10 mouse cellular contexts compared by ENCODE assay signal in genomic region chr2:169515350-169515749, GRCm38 (mm10).
DNase-seq lines count a peak whose midpoint lies in the region; ATAC-seq and TF ChIP-seq lines count a peak whose summit lies in the region.
"Had no signal": no experiment of that assay in that cellular context is flagged by ENCODE, and none has a peak within 500 bp of the region (broad histone marks: within the 10 kb centered on the region; RNA-seq: fewer than 3 reads in every experiment).

No protein-coding gene starts in this region.

- 56% methylated on average over 11 of the region's 11 CpGs for WGBS in kidney, adult 2 months
- WGBS in intestine, postnatal 0 days = 69% methylated on average over 11 of the region's 11 CpGs

- no peak for TF ChIP-seq POLR2A in kidney, adult 2 months (IDR thresholded peaks at IDR 0.05; ENCODE audit: low read depth, low read length)

- H3K4me3 ChIP-seq in kidney, adult 2 months (ENCODE audit: insufficient read depth, low read depth, low read length) = no peak overlapping the region
- H3K4me3 ChIP-seq in intestine, postnatal 0 days (ENCODE audit: low read depth, low read length) = no peak overlapping the region
- H3K4me3 ChIP-seq: embryonic facial prominence, embryonic 15.5 days had no signal

- no peak for TF ChIP-seq CTCF in kidney, adult 2 months (conservative IDR thresholded peaks at IDR 0.05; ENCODE audit: insufficient read depth, insufficient read length, low read depth, low read length)
- no peak for TF ChIP-seq CTCF in intestine, postnatal 0 days (IDR thresholded peaks at IDR 0.05; ENCODE audit: low read depth)

- peak; percentile 27 for DNase-seq in kidney, adult 2 months
- DNase-seq in kidney, adult 11 months = no peak
- DNase-seq in kidney, postnatal 4 days = peak; percentile 26 to 35
- peak; percentile 52 for DNase-seq in thymus, postnatal 0 days (ENCODE audit: low spot score)
- no peak for DNase-seq in layer of hippocampus, postnatal 25 days (ENCODE audit: extremely low spot score in 1 of 2, low spot score in 1 of 2)
- DNase-seq: gastrocnemius, postnatal 10 days had no signal

- no peaks in the 10 kb centered on the region for H3K27me3 ChIP-seq in kidney, adult 2 months (replicated peaks; ENCODE audit: control insufficient read depth, insufficient read depth, low read length)
- no peaks in the 10 kb centered on the region for H3K27me3 ChIP-seq in intestine, postnatal 0 days (replicated peaks; ENCODE audit: control insufficient read depth, insufficient read depth, low read length)
- H3K27me3 ChIP-seq: embryonic facial prominence, embryonic 15.5 days had no signal

- peak; percentile 64 for ATAC-seq in activated CD4-positive, CD25-positive, alpha-beta regulatory T cell, adult 4 months
- no peak for ATAC-seq in intestine, postnatal 0 days

- H3K4me1 ChIP-seq in kidney, adult 2 months (ENCODE audit: control insufficient read depth, insufficient read depth, low read length) = no peaks in the 10 kb centered on the region
- no peaks in the 10 kb centered on the region for H3K4me1 ChIP-seq in intestine, postnatal 0 days (replicated peaks; ENCODE audit: control insufficient read depth, insufficient read depth, low read length)
- H3K4me1 ChIP-seq: embryonic facial prominence, embryonic 15.5 days had no signal

- no peaks in the 10 kb centered on the region for H3K36me3 ChIP-seq in kidney, adult 2 months (ENCODE audit: control insufficient read depth, insufficient read depth, low read length)
- no peaks in the 10 kb centered on the region for H3K36me3 ChIP-seq in intestine, postnatal 0 days (ENCODE audit: control insufficient read depth, insufficient read depth)
- H3K36me3 ChIP-seq: embryonic facial prominence, embryonic 15.5 days had no signal

- no peak overlapping the region for H3K27ac ChIP-seq in kidney, adult 2 months (ENCODE audit: insufficient read depth, low read depth, low read length)
- H3K27ac ChIP-seq in intestine, postnatal 0 days (ENCODE audit: low read depth, low read length) = no peak overlapping the region
- H3K27ac ChIP-seq: embryonic facial prominence, embryonic 15.5 days; macrophage had no signal

- H3K9me3 ChIP-seq in intestine, postnatal 0 days (ENCODE audit: control insufficient read depth) = no peaks in the 10 kb centered on the region
- H3K9me3 ChIP-seq: embryonic facial prominence, embryonic 15.5 days had no signal

- no peak overlapping the region; the same call in 1 of the 2 replicates for H3K4me2 ChIP-seq in intestine, postnatal 0 days (replicated peaks; ENCODE audit: low read depth)
- H3K4me2 ChIP-seq: embryonic facial prominence, embryonic 15.5 days had no signal

- no peak overlapping the region for H3K9ac ChIP-seq in intestine, postnatal 0 days (ENCODE audit: low read depth, low read length)
- H3K9ac ChIP-seq: embryonic facial prominence, embryonic 15.5 days had no signal

Comparison
In these comparisons a context has a peak if more than half of its experiments do, and no peak if none do; other contexts are left out.
1. DNase-seq: peak in kidney, adult 2 months (single experiment), kidney, postnatal 4 days (2 of 2) and thymus, postnatal 0 days (single experiment); none in kidney, adult 11 months (single experiment) and layer of hippocampus, postnatal 25 days (0 of 2).